Mouse (Mus musculus): ENCODE data around the gene Dbh.

GRCm38 (mm10) chr2:27146840-27147239, 18.2 kb upstream of the Dbh start:
- no peak for TF ChIP-seq CTCF (IDR thresholded peaks at IDR 0.05; ENCODE audit: borderline replicate concordance, extremely low read depth, insufficient read depth, insufficient read length)
- TF ChIP-seq POLR2A (IDR thresholded peaks at IDR 0.05; ENCODE audit: borderline replicate concordance, extremely low read depth, insufficient read depth, insufficient read length, poor library complexity, severe bottlenecking), result no peak

Measured in brain, embryonic 14.5 days (tissue).